Mouse (Mus musculus): ENCODE results near the gene Lypd6. TPM values are rescaled to one million over a fixed set of nuclear protein-coding genes. Genes with fewer than 3 reads are reported as not detected.
A peak's percentile ranks its signal among the peaks of the same experiment; 100 is the strongest.

Lypd6 gene
- polyA plus RNA-seq, 1 experiment from 2014 or later: 10.3 TPM

DNA sequence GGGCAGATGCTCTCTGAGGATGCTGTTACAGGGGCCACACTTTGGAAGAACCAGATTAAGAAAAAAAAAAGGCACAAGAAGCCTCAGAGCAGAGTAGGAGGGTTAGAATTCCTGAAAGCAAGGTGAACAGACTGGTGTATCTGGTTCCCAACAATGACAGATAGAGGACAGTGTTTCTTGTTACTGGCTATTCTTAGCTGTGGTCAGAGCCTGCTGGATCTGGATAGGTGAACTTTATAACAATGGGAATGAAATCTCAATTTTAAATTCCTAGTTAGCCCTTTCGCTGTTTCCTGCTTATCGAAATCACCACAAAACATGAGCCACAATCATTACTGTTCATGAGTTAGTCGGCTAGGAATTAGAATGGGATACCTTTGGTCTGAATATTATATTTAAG is 93.8 kb downstream of the Lypd6 start:
- Histone ChIP-seq H3K4me2 (no peak overlapping the region), H3K36me3 (ENCODE audit: control insufficient read depth, insufficient read depth, low read length) (no peaks in the 10 kb centered on the region), H3K9ac (ENCODE audit: low read depth, low read length) (no peak overlapping the region), H3K27me3 (ENCODE audit: control insufficient read depth, insufficient read depth, low read length) (no peaks in the 10 kb centered on the region), H3K4me1 (ENCODE audit: control insufficient read depth, insufficient read depth, low read length) (no peaks in the 10 kb centered on the region; the same call in 1 of the 2 replicates), H3K27ac (ENCODE audit: low read depth, low read length) (no peak overlapping the region; the same call in 1 of the 2 replicates), H3K9me3 (replicated peaks; ENCODE audit: control insufficient read depth, low read length) (no peaks in the 10 kb centered on the region), H3K4me3 (ENCODE audit: low read depth, low read length) (no peak overlapping the region)
- 87% methylated on average over 3 of the region's 3 CpGs for WGBS (ENCODE audit: insufficient replicate concordance)
- ATAC-seq (replicated peaks; ENCODE audit: insufficient number of reproducible peaks, low FRiP score, low TSS enrichment): no peak

DNA sequence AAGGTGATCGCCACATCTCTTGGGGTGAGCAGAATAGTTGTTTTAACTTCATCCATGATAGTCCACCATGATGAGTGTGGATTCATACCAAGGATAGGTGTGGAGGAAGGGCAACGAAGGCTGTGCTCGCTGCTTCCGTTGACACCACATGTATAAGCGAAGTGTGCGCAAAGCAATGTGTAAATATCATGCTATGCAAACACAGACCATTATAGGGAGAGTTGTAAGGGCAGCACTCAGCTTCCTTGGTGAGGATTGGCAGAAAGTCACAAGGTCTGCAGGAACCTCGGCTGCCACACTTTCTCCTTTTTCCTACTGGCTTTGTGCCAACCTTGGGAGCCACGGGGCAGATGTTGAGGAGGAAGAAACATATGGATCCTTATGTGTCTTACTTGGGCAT is 97.4 kb downstream of the Lypd6 start:
- Histone ChIP-seq H3K9me3 (replicated peaks; ENCODE audit: control insufficient read depth, low read length) (no peaks in the 10 kb centered on the region), H3K27ac (ENCODE audit: low read depth, low read length) (no peak overlapping the region)
- 79% methylated on average over 8 of the region's 8 CpGs for WGBS (ENCODE audit: insufficient replicate concordance)

DNA sequence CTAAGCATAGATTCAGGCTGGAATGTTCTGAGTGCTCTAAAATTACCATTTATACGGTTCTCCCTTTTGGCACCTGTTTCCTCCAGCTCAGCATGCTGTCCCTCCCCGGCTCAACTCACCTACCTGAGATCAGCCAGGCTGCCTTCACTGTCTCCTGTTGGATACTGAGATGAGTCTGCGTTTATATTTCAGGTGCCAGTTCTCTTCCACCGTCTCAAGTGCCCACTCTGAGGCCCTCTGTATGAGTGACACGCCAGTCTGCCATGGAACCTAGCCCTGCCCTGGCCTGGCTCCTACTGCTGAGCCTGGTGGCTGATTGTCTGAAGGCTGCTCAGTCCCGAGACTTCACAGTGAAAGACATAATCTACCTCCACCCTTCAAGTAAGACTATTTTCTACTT is 99.0 kb downstream of the Lypd6 start:
- no peaks in the 10 kb centered on the region for H3K9me3 ChIP-seq (replicated peaks; ENCODE audit: control insufficient read depth, low read length)
- H3K4me1 ChIP-seq (ENCODE audit: control insufficient read depth, insufficient read depth, low read length): no peaks in the 10 kb centered on the region; the same call in 1 of the 2 replicates
- ATAC-seq (replicated peaks; ENCODE audit: insufficient number of reproducible peaks, low FRiP score, low TSS enrichment): no peak
- WGBS (ENCODE audit: insufficient replicate concordance): 51% methylated on average over 6 of the region's 6 CpGs
- no peaks in the 10 kb centered on the region for H3K27me3 ChIP-seq (ENCODE audit: control insufficient read depth, insufficient read depth, low read length)
- no peak overlapping the region for H3K9ac ChIP-seq (ENCODE audit: low read depth, low read length)
- 0 out of 2 replicates have a peak overlapping the region, but pooled peaks have one; percentile 15 for H3K27ac ChIP-seq (ENCODE audit: low read depth, low read length)
- H3K4me2 ChIP-seq: no peak overlapping the region
- H3K4me3 ChIP-seq (ENCODE audit: low read depth, low read length): no peak overlapping the region
- H3K36me3 ChIP-seq (ENCODE audit: control insufficient read depth, insufficient read depth, low read length): no peaks in the 10 kb centered on the region

More for the DNA sequence above, 97.4 kb downstream of the Lypd6 start:
- H3K36me3 ChIP-seq (ENCODE audit: control insufficient read depth, insufficient read depth, low read length): no peaks in the 10 kb centered on the region
- no peaks in the 10 kb centered on the region for H3K27me3 ChIP-seq (ENCODE audit: control insufficient read depth, insufficient read depth, low read length)
- no peak overlapping the region for H3K4me3 ChIP-seq (ENCODE audit: low read depth, low read length)
- ATAC-seq (replicated peaks; ENCODE audit: insufficient number of reproducible peaks, low FRiP score, low TSS enrichment): no peak
- H3K9ac ChIP-seq (ENCODE audit: low read depth, low read length): no peak overlapping the region
- H3K4me2 ChIP-seq: no peak overlapping the region
- H3K4me1 ChIP-seq (ENCODE audit: control insufficient read depth, insufficient read depth, low read length): no peaks in the 10 kb centered on the region; the same call in 1 of the 2 replicates

DNA sequence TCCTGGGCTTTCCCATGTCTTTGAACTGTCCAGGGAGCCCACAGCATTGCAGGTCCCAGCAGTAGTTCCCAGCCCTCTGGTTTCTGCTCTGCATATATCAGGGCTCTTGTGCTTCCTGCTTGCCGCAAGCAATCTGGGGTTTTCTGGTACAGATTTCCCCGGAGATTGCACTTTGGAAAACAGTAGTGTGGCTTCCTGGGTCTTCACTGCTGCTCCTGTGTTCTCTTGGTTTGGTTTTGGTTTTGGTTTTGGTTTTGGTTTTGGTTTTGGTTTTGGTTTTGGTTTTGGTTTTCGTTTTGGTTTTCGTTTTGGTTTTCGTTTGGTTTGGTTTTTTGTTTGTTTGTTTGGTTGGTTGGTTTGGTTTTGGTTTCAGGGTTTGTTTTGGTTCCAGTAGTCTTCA is 99.9 kb downstream of the Lypd6 start:
- Histone ChIP-seq H3K36me3 (ENCODE audit: control insufficient read depth, insufficient read depth, low read length) (no peaks in the 10 kb centered on the region), H3K4me2 (no peak overlapping the region), H3K27ac (ENCODE audit: low read depth, low read length) (no peak overlapping the region), H3K27me3 (ENCODE audit: control insufficient read depth, insufficient read depth, low read length) (no peaks in the 10 kb centered on the region), H3K9me3 (replicated peaks; ENCODE audit: control insufficient read depth, low read length) (no peaks in the 10 kb centered on the region), H3K9ac (ENCODE audit: low read depth, low read length) (no peak overlapping the region), H3K4me1 (ENCODE audit: control insufficient read depth, insufficient read depth, low read length) (no peaks in the 10 kb centered on the region; the same call in 1 of the 2 replicates), H3K4me3 (ENCODE audit: low read depth, low read length) (no peak overlapping the region)
- no peak for ATAC-seq (replicated peaks; ENCODE audit: insufficient number of reproducible peaks, low FRiP score, low TSS enrichment)
- WGBS (ENCODE audit: insufficient replicate concordance): 50% methylated on average over 5 of the region's 5 CpGs

DNA sequence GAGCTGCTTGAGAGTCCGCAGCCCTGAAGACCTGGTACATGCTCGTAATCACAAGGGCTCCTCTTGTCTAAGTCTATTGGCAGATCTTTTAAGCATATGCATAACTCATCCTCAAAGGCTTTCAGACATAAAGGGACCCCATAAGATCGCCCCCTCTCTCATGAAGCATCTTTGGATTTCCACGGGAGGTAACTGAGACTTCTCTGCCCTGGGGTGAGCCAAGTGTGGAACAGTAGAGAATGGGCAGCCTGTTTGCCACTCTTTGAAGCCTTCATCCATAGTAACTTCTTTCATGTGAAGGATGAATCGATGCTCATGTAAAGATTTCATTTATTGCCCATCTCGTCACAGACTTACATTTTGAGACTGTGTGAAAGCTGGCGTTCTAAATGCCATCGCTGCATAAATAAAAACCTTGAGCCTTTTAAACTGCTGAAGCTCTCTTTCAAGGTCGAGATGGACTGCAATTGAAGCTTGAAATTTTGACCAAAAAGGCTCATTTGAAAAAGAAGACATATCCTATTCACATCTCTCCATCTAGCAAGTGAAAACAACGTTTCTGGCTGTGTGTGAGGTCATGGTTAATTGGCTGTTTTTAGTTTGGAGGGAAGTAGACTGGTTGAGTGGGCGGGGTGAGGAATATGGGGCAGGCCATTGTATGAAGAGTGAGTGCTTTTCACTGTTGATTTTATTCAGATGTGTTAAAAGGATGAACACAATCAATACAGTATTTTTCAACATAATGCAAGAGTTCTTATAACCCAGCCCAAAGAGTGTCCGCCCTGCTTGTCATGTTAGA is 107.7 kb downstream of the Lypd6 start:
- WGBS (ENCODE audit: insufficient replicate concordance): 83% methylated on average over 12 of the region's 12 CpGs

DNA sequence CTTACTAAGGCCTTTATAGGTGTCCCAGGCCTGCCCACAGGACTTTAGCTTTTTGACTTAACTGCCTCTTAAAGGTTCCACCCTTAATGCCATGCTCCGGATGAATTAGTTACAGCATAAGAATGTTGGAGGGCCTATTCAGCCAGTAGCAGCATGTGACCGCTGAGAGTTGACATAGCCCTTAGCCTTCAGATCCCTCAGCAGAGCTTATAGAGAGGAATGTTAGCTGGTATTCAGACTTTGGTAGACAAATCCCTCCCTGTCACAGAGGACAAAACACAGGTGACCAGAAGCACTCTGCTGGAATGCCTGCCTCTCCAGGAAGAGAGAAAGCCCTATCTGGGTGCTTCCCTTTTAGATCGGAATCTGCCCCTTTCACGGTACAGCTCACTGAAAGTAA is 109.5 kb downstream of the Lypd6 start:
- Histone ChIP-seq H3K9me3 (replicated peaks; ENCODE audit: control insufficient read depth, low read length) (no peaks in the 10 kb centered on the region), H3K36me3 (ENCODE audit: control insufficient read depth, insufficient read depth, low read length) (no peaks in the 10 kb centered on the region), H3K4me1 (ENCODE audit: control insufficient read depth, insufficient read depth, low read length) (peaks cover 12% of the 10 kb centered on the region), H3K4me3 (ENCODE audit: low read depth, low read length) (no peak overlapping the region), H3K9ac (ENCODE audit: low read depth, low read length) (0 out of 2 replicates have a peak overlapping the region, but pooled peaks have one; percentile 1), H3K27me3 (ENCODE audit: control insufficient read depth, insufficient read depth, low read length) (no peaks in the 10 kb centered on the region), H3K4me2 (peak overlapping the region; percentile 20), H3K27ac (ENCODE audit: low read depth, low read length) (peak overlapping the region; percentile 74)
- ATAC-seq (replicated peaks; ENCODE audit: insufficient number of reproducible peaks, low FRiP score, low TSS enrichment): peak; percentile 46
- whole genome bisulfite sequencing (ENCODE audit: insufficient replicate concordance): 19% methylated on average over 4 of the region's 4 CpGs

More for the DNA sequence above, 107.7 kb downstream of the Lypd6 start:
- peaks cover 12% of the 10 kb centered on the region for H3K4me1 ChIP-seq (ENCODE audit: control insufficient read depth, insufficient read depth, low read length)
- H3K36me3 ChIP-seq (ENCODE audit: control insufficient read depth, insufficient read depth, low read length): no peaks in the 10 kb centered on the region
- no peak overlapping the region for H3K4me3 ChIP-seq (ENCODE audit: low read depth, low read length)
- H3K4me2 ChIP-seq: no peak overlapping the region
- H3K27ac ChIP-seq (ENCODE audit: low read depth, low read length): no peak overlapping the region
- ATAC-seq (replicated peaks; ENCODE audit: insufficient number of reproducible peaks, low FRiP score, low TSS enrichment): no peak
- H3K9ac ChIP-seq (ENCODE audit: low read depth, low read length): no peak overlapping the region
- no peaks in the 10 kb centered on the region for H3K9me3 ChIP-seq (replicated peaks; ENCODE audit: control insufficient read depth, low read length)
- no peaks in the 10 kb centered on the region for H3K27me3 ChIP-seq (ENCODE audit: control insufficient read depth, insufficient read depth, low read length)

DNA sequence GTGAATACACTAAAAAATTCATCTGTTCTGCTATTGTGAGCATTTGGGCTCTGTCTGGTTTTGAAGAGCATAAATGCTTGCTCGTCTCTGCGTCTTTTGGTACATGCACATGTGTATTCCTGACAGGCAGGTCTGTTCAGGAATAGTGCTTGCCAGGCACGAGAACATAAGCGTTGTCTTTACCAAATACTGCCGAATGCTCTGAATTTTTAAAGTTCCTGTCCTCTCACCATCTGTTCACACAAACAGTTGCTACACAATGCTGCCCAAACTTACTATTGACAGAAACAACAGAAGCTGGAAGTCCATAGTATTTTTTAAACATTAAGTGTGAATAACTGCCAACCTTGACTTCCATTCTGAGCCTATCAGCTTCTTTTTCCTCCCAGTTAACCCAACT is 112.9 kb downstream of the Lypd6 start:
- WGBS (ENCODE audit: insufficient replicate concordance): 79% methylated on average over 5 of the region's 5 CpGs
- Histone ChIP-seq H3K9ac (ENCODE audit: low read depth, low read length) (no peak overlapping the region), H3K27me3 (ENCODE audit: control insufficient read depth, insufficient read depth, low read length) (no peaks in the 10 kb centered on the region), H3K4me1 (ENCODE audit: control insufficient read depth, insufficient read depth, low read length) (peaks cover 12% of the 10 kb centered on the region), H3K9me3 (replicated peaks; ENCODE audit: control insufficient read depth, low read length) (no peaks in the 10 kb centered on the region), H3K27ac (ENCODE audit: low read depth, low read length) (no peak overlapping the region), H3K4me3 (ENCODE audit: low read depth, low read length) (no peak overlapping the region), H3K36me3 (ENCODE audit: control insufficient read depth, insufficient read depth, low read length) (no peaks in the 10 kb centered on the region), H3K4me2 (no peak overlapping the region)
- no peak for ATAC-seq (replicated peaks; ENCODE audit: insufficient number of reproducible peaks, low FRiP score, low TSS enrichment)

DNA sequence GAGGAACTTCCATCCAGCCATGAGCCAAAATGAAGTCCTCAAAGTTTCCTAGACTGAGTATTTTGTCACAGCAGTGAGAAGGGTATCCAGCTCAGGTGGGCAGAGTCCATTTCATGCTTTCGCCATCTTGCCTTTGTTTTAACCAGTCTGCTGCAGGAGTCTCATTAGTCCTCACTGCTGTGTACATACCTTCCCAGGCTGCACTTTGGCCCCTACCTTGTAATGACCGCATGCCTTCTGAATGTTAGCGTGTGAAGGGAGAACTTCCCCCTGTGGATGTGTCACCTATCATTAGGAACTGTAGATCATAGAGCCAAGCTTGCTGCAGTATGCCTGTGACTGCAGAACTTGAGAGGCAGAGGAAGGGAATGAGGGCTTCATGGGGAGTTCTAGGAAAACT is 114.2 kb downstream of the Lypd6 start:
- no peaks in the 10 kb centered on the region for H3K27me3 ChIP-seq (ENCODE audit: control insufficient read depth, insufficient read depth, low read length)
- no peak overlapping the region for H3K9ac ChIP-seq (ENCODE audit: low read depth, low read length)
- no peak for ATAC-seq (replicated peaks; ENCODE audit: insufficient number of reproducible peaks, low FRiP score, low TSS enrichment)
- no peak overlapping the region for H3K4me3 ChIP-seq (ENCODE audit: low read depth, low read length)
- H3K4me2 ChIP-seq: no peak overlapping the region
- peaks cover 12% of the 10 kb centered on the region for H3K4me1 ChIP-seq (ENCODE audit: control insufficient read depth, insufficient read depth, low read length)
- H3K9me3 ChIP-seq (replicated peaks; ENCODE audit: control insufficient read depth, low read length): no peaks in the 10 kb centered on the region
- 89% methylated on average over 3 of the region's 3 CpGs for WGBS (ENCODE audit: insufficient replicate concordance)
- no peak overlapping the region for H3K27ac ChIP-seq (ENCODE audit: low read depth, low read length)
- no peaks in the 10 kb centered on the region for H3K36me3 ChIP-seq (ENCODE audit: control insufficient read depth, insufficient read depth, low read length)

DNA sequence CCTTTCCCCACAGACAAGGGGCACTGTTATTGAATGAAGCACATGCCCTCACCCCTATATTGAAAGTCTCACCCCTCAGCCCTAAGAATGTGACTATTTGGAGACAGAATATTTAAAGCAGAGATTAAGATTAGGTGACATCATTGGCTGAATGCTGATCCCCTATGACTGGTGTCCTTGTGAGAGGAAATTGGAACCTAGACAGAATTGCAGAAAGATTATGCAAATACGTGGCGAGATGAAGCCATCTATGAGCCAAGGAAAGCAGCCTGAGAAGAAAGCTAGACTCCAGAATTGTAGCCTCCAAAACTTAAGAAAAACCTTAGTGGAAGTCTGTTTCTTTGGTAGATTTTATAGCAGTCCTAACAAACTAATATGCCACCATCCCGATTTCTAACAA is 115.1 kb downstream of the Lypd6 start:
- no peaks in the 10 kb centered on the region for H3K9me3 ChIP-seq (replicated peaks; ENCODE audit: control insufficient read depth, low read length)
- H3K4me1 ChIP-seq (ENCODE audit: control insufficient read depth, insufficient read depth, low read length): peaks cover 4% of the 10 kb centered on the region
- ATAC-seq (replicated peaks; ENCODE audit: insufficient number of reproducible peaks, low FRiP score, low TSS enrichment): no peak
- H3K36me3 ChIP-seq (ENCODE audit: control insufficient read depth, insufficient read depth, low read length): no peaks in the 10 kb centered on the region
- H3K4me3 ChIP-seq (ENCODE audit: low read depth, low read length): no peak overlapping the region
- no peak overlapping the region for H3K4me2 ChIP-seq
- no peak overlapping the region for H3K9ac ChIP-seq (ENCODE audit: low read depth, low read length)
- no peaks in the 10 kb centered on the region for H3K27me3 ChIP-seq (ENCODE audit: control insufficient read depth, insufficient read depth, low read length)
- WGBS (ENCODE audit: insufficient replicate concordance): 82% methylated on average over 3 of the region's 3 CpGs
- H3K27ac ChIP-seq (ENCODE audit: low read depth, low read length): no peak overlapping the region

Measured in heart, embryonic 11.5 days (tissue).